Mouse (Mus musculus) WW6 (cell line): Measurements from ENCODE around the gene Il1a.

Source experiments
- DNase-seq: peaks from one replicate; pipeline ENCODE4 v3.0.0-alpha.2; 2013; ENCODE audit warnings: low read depth, low spot score

Gene Il1a

DNA sequence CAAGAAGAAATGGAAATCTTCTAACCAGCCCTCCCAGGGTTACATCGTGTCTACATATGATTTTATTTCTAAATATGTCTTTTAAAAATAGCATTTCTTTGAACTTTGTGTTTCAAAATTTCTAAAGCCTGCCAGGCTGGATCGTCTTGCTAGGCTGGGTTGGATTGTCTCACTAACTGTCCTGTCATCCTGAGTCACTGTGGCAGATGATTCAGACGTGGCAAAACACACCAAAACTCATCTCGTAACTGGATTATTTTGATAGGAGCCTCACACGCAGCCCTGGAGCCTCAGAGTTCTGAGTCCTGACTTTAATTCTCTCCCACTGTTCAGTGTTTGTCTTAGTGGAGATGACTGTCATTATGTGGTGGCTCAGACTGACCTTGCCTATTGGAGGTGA lies 46.7 kb downstream of the Il1a start:
- DNase-seq, result no peak

DNA sequence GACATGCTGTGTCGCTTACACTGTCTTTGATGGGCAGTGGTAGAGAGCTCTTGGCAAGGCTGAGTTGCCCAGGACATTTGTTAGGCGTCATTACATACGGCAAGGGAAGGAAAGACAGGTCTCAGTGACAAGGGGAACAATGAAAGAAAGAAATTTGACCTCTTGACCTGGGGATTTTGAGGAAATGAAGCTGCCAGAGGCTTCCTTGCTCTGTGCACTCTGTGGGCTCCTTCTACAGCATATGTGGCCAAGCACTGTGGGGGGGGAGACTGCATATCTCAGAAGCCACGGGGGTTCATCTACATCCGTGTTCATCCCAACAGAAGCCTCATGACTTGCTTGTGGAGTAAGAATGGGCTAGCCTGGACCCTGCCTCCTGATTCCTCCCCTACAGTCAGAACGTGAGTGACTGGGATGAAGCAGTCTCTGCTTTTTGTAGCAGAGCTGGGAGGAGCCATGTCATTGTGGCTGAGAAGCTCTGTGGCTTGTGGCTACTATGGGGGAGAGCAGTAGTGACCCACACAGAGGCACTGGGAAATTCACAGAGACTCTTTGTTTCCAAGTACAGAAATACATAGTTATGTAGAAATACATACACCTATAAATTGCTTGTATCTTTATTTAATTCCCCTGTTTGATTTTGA lies 48.5 kb downstream of the Il1a start:
- no peak for DNase-seq

DNA sequence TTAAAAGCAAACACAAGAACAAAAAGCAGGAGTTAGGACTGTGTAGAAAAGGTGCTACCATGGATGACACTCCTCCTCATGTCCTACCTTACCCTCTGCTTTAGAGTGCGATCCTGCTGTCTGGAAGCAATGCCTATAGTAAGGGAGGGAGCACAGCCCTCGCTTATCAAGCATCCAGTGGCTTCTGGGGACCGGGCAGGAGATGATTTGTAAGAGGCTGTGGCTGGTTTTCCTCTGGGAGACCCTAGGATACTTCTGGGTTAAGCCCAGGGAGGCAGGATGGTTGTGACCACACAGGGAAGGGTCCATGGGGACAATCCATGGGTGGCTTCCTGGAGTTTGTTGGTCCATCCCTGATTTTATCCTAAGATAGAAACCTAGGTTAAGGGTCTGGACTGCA lies 49.1 kb downstream of the Il1a start:
- DNase-seq, result no peak

DNA sequence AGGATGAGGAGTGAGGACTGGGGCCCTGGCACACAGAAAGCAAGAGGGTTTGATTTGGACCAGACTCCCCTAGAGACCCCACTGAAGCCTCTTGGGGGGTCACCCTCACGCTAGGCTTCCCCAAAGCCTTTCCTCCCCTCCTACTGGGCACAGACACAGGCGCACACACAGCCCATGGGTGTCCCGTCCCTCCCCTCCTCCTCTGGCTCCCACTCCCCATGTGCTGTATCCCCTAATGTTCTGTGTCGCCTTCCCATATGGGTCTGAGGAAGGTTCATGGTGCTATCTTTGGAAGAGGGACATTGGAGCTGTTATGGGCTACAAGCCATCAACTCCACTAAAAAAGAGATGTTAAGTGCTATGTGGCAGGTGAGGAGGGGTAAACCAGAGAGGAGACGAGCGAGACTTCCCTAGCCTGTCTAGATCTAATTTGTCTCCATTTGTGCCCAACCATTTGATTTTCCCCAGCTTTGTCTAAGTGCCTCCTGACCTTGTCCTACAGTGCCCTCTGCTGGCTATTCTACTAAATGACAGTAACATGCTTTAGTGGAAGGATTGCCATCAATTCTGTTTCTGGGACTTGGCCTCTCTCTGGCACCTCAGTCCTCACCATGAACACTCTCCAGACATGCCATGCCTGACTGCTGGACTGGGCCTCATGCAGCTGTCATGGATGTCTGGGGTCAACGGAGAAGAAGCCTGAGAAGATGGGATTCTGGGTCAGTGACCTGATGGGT lies 51.1 kb downstream of the Il1a start:
- no peak for DNase-seq

DNA sequence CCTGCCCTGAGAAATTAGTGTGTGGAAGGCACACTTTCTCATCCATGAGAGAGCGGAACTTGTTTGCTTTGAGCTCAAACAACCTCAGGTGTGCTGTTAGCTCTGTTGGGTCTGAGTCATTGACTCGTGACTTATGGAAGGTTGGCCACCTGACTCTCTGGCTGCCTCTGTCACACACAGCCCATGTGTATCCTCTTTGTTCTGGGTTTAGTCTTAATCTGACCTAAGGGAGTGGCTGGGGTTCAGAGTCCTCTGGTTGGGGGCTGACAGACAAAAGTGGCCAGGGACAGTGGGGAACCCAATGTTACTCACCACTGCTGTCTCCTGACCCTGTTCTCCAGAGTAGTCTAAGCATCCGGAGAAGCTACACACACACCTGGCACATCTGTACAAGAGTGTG lies 51.7 kb downstream of the Il1a start:
- no peak for DNase-seq

DNA sequence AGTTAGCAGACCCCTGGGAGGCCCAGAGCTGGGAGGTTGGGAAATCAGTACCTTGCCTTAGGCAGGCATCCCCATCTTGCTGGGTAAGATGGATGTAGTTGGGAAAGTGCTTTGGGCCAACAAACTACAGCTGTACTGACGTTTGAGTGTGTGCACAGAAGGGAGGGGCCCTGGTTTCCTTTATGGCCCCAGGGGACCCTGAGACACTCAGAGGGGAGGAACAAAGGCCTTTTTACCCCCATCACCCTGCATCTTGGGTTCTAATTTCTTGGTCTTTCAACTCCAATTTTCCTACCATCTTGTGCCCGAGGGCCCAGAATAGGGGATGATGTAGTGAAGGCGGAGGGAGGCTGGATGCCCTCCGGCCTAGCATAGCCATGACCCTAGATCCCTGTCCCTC lies 53.8 kb downstream of the Il1a start:
- DNase-seq, result no peak

DNA sequence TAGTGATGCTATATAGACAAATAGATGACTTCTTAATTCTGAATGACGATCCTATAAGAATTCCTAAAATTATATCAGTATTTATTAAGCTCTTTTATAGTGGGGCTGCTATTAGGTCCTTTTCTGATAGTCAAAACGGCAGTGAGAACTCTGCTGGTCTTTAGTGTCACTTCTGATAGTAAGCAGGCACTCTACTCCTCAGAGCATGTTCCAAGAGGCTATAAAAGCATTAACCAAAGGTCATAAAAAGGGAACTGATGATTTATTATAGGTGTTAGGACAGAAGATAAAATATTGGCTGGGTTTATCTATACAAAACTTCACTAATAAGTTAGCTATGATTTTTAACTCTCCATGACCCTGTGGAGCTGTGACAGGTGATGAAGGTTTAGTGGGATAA lies 55.7 kb downstream of the Il1a start:
- DNase-seq, result no peak

DNA sequence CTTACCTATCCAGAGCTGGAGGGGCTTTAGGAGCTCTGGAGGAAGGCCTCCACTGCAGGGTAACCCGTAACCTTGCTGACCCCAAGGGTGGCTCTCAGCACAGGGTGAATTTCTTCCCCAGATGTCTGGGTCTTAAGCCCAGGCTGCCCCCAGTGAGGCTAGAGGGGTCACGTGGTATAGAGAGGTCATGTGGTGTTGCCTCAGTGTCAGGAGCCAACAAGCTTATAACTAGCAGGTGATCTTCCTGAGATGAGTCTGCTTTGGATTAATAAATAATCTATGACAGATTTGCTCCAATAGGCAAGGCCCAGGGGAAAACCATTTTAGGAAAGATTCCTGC lies 56.2 kb downstream of the Il1a start:
- no peak for DNase-seq

DNA sequence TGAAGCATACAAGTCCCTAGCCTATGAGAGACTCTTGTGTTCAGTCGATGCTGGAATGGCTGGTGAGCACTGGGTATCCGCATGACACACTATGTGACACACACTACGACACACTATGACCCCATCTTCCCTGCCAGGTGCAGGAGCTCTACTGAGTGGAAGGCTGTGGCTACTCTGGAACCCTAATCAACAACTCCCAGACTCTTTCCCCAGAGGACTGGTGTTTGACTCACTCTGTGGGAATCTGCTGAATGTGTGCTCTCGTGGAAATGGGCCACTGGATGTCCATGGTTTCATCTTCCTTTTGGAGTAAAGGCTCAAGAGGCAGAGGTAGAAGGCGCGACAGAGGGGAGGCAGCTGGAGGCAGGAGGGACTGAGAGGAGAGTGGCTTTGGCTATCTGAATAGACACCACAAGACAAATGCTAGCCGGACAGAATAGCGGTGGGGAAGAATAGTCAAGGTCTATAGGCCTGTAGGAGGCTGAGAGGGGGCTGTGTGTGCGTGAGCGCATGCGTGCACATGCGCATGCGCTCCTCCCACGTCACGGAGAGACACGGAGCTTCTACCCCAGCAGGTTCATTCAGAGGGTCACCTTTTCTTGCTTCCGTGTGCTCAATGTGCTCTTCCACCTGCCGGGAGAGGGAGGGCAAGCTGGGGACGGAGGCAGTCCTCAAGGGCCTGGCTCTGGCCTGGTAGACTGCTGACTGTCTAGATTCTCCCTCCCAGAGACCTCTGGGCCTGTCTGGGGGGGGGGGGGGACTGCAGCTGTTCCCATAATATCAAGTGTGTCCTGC lies 56.7 kb downstream of the Il1a start:
- DNase-seq, result no peak
